Mouse (Mus musculus) testis, postnatal 14 days (tissue): ENCODE measurements around the gene Uvrag.

Source experiments
- DNase-seq: peaks from one replicate; pipeline ENCODE4 v3.0.0; 2021; ENCODE audit warnings: low spot score

Uvrag gene

DNA sequence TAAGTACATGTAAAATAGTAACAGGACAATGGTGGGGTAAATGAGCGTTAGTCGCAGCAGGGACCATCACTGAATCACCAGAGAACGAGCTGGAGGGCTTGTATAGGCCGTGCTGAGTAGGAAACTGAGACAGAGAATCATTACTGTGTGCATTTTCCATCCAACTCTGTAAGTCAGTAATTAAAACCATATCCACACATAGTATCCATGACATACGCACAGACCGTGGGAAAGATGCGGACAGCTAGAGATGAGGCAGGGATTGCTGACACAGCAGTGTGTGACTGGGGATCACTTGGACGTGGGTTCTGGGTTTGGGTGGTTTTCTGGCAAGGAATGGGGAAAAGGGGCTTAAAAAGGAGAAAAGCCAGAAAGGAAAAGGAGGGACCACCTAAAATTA, 81.0 kb downstream of the Uvrag start:
- no peak for DNase-seq

DNA sequence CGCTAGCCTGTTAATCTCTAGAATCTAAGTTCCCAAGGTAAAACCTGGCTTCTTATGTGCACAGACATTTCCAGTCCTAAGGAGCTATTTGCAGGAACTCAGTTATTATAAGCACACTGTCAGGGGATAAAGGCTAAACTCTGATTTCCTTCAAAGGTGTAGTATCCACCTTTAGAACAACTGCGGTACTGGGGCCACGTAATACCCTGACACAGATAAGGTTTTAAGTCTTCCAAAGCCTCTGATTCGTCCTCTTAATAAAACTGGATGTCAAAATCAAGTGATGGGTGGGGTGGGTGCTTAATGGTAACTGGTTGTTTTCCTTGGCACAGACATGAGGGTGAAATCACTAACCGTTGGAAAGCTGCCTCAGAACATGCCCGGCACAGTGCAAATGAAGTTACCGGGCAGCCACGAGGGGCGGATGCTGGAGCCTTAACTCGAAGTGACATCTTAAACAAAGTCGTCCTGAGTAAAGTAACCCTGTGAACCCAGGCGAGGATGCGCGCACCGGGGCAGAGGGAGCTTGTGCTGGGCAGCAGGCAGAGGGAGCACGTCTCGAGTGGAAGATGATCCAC, 83.8 kb downstream of the Uvrag start:
- no peak for DNase-seq

GRCm38 (mm10) chr7:99053626-99054025, 87.3 kb downstream of the Uvrag start:
- no peak for DNase-seq

GRCm38 (mm10) chr7:99052471-99053241, 88.3 kb downstream of the Uvrag start:
- DNase-seq = no peak

- no peak for DNase-seq
These were observed 90.1 kb downstream of the Uvrag start for GRCm38 (mm10) chr7:99050882-99051281.

DNA sequence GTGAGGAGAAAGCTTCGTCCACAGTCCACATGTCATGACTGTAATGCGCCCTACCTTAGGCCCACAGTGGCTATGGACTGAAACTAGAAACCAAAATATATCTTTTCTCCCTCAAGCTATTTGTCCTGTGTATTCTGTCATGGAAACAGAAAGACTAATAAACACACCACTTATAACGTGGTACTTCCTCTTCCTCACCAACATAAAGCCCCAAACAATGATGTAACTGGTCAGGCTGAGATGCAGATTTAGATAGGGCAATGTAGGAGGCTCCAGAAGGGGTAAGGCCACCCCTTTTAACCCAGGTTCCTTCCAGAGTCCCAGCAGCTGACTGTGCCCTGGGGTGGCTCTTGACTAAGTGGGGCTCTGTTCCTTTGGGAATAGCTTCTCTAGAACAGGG, 91.0 kb downstream of the Uvrag start:
- no peak for DNase-seq

DNA sequence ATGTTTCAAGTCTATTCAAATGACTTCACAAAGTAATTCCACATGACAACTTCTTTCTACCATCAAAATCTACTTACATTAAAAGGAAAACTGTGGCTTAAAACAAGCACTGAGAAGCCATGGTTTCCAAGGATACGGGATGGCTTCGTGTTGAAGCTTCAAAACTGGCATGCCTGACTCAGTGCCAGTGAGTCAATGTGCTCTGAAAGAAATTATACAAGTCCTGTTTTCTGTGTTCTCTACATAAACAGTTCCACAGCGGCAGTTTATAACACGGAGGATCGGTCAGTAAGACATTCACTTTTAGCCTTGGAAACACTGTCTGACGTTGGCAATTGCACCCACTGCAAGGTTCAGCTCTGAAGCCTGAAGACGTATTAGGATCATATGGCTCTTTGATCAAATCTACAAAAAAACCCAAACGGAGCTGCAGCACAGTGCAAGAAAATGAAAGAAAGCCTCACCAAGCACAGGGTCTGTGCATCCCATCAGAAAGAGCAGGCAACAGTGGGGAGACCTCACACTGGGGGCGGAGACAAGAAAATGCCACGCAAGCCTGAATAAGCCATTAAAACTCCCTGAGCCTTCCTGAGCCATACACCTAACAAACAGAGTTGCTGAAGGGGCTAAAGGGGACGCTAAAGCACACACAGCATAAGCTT, 94.3 kb downstream of the Uvrag start:
- no peak for DNase-seq

DNA sequence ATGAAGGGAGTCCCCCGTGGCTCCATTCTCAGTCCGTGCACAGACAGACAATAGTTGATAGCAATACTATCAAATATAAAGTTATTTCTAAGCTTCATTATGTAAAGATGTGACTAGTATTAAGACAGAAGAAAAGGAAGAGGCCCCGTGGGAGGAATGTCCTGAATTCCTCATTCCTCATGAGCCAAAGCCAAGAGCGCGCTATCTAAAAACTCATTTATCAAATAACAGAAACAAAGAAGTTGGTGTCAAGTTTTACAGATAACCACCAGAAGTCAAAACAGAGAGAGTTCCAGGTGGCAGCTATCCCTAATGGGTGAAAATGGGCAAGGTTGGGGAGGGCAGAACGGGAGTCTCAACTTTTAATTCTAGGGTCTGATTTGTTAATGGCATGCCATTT, 95.4 kb downstream of the Uvrag start:
- DNase-seq = no peak

GRCm38 (mm10) chr7:99043923-99044322, 97.0 kb downstream of the Uvrag start:
- no peak for DNase-seq

DNA sequence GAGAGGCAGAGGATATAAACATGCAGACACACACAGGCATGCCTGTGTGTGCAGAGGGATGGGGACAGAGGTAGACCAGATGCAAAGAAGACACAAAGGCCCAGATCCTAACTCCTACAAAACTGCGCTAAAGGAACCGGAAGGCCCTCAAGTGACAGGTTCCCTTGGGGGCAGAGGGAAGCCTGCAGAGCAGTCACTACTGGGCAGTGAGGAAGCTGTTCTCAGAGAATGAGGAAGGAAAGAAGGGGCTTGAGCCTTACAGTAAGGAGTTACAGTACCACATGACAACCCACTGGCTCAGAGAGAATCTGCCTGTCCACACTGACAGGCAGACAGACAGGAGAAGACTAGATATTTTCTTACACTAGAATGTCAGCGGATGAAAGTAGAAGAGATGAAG, 97.6 kb downstream of the Uvrag start:
- DNase-seq = no peak

- DNase-seq = no peak
These were observed 99.1 kb downstream of the Uvrag start for GRCm38 (mm10) chr7:99041818-99042217.

DNA sequence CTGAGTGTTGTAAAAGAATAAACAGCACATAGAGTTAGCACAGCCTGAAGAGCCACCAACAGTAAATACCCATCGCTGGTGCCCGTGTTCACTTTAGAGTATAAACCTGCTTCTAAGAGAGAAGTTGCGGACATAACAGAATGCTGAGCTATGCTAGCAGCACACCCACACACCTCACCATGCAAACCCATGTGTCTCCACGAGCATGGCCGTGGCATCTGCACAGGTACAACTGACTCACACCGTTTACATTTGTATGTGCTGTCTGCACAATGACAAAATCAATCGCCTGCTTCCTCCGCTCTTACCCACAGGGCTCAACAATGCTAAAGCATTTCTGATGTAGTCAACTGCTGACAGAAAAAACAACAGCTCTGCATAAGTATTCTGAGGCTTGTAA, 101.0 kb downstream of the Uvrag start:
- no peak for DNase-seq

- no peak for DNase-seq
These were observed 104.7 kb downstream of the Uvrag start for GRCm38 (mm10) chr7:99036284-99036683.

DNA sequence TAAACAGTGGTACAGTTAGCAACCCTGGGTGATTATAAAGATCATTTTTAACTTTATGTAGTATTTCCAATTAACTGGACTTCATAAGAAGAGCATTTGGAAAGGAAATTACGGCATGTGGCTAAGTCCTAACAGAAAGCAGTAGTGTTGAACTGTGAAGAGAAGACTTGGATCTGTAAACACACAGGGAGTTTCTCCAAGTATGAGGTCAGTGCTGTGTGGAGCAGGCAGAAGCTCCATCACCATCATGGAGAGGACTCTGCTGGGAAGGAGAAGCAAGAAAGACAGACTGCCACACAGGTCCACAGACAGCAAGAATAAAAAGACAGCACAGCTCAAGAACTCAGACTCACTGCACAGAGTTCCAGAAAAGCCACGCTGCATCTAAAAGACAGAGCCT, 106.0 kb downstream of the Uvrag start:
- DNase-seq = no peak

DNA sequence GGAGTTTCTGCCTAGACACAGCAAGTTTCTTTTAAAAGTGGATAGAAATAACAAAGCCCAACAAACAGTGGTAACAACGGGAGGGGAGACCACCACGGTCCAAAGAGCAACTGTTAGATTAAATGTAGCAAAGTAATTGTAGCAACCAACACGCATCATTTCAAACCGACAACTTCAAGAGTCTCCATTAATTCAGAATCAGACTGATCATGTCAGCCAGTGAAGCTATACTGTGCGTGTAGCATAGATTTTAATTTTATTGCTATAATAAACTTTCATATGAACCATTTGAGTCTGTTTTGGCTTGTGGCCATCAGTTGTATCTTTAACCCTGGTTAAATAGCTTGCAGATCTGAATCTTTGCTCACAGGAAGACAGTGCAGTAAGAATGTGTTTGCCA, 107.1 kb downstream of the Uvrag start:
- DNase-seq = peak; percentile 25

DNA sequence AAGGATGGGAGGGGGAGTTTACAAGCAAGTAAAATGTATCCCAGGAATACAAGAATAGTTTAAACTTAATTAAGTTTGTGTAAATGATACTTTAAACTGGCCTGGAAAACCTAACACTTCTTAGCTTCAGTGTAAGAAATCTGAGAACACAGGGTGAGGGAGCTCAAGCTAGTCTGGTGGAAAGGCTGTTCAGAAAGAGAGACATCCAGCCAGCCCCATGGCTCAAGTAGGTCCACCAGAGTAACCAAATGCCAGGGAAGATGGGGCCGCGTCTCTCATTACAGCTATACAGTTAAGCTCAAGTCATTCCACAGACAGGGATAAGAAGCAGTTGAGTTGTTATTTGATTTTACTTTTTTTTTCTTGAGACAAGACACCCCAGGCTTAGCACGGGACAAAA, 107.6 kb downstream of the Uvrag start:
- no peak for DNase-seq

- DNase-seq = no peak
These were observed 108.9 kb downstream of the Uvrag start for GRCm38 (mm10) chr7:99032051-99032450.

DNA sequence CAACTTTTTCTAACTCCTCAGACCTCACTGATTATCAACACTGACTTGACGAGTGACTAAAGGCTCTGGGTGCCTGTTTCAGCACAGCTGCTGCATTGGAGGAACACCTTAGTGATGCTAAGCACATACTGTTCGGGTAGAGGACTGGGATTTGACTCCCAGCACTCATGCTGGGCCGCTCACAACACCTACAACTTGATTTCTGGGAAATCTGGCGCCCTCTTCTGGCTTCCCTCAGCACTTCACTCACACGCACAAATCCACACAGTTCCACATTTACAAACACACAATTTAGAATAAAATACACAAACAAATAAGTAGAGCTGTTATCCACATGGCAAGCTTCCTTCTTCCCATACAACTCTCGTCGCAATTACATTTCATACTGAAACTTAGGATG, 112.8 kb downstream of the Uvrag start:
- no peak for DNase-seq

GRCm38 (mm10) chr7:99027185-99027584, 113.8 kb downstream of the Uvrag start:
- DNase-seq = no peak

- DNase-seq = no peak
These were observed 115.0 kb downstream of the Uvrag start for GRCm38 (mm10) chr7:99025989-99026388.

DNA sequence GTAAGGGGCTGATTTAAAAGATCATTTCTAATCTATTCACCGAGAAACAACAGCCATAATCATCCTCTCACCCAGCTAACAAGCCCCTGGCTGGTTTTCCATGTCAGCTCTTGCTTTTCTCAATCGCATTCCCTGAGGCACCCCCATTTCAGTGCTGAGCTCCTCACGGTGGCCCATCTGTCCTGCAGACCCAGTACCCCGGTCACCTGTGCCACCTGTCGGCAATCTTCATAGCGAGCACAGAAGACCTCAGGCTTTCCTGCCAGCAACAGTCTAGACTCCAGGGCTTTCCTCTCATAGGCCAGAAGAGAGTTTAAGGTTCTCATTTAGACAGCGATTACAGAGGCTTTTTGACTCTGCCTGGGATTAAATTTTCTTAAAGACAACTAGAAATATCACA, 115.7 kb downstream of the Uvrag start:
- no peak for DNase-seq

GRCm38 (mm10) chr7:99024791-99025190, 116.2 kb downstream of the Uvrag start:
- DNase-seq = no peak

DNA sequence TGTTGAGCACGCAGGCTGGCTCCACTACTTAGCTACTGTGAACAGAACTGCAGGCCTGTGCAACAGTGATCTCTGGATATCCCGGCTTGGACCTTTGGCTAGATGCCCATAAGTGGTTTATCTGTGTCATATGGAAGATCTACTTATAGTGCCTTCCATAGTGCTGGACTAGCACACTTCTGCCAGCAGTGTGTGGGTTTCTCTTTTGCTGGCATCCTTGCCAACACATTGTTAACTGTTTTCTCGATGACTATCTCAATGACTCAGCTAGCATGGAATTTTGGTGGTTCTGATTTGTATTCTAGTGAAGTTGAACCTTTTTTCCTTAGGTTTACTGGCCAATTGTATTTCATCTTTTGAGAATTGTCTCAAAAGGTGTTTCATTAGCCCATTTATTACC, 117.0 kb downstream of the Uvrag start:
- no peak for DNase-seq

DNA sequence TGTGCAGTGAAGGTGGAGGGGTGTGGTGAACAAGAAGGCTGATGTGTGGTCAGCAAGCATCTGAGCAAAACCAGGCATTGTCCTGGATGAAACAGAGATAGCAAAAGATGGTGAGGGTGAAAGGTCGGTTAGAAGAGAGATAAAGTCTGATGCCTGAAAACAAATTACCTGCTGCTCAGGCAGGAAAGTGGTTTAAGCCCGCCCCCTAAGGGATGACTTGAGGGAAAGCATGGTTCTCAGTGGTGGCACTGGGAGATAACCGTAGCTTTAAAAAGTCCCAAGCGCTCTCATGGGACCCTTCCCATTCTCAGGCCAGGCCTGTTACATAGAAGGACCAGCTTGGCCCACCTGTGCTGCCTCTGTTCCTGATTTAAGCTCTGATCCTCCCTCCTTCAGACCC, 119.7 kb downstream of the Uvrag start:
- no peak for DNase-seq
